Mouse (Mus musculus): ENCODE results near the gene Stk39.

The Stk39 gene

DNA sequence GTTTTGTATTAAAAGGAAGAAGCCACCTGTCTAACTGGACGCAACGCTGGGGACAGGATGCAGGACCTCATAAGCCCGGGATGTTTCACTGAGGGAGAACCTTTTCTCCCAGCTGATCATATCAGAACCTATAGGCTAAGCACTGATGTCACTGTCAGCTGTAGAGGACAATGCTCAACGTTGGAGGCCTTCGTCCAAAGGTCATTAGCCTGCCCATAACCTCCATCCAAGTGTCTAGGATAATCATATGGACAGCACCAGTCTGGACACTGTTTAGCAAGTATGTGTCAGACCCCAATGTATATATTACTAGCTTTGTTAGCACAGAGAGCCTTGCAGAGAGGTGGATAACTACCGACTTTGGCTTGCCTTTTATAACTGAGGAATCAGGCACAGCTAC lies 51.8 kb downstream of the Stk39 start:
- no peak for DNase-seq (ENCODE audit: low read depth, low spot score)

DNA sequence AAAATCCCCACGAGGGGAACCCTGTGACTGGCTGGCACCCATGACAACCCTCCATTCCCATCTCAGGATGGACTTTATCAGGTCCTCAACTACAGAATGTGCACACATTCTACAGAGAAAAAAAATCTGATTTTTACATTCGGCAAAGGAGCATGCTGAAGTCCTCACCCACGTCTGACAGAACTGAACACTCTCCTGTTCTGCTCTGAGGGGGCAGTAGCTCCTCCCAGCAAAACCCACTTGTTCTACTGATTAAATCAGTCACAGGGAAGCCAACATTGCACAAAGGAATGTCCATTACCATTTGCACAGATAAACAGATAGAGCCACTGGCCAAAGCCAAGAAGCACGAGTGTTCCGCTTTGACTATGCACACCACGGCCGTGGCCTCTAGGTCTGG lies 52.3 kb downstream of the Stk39 start:
- no peak for DNase-seq (ENCODE audit: low read depth, low spot score)

DNA sequence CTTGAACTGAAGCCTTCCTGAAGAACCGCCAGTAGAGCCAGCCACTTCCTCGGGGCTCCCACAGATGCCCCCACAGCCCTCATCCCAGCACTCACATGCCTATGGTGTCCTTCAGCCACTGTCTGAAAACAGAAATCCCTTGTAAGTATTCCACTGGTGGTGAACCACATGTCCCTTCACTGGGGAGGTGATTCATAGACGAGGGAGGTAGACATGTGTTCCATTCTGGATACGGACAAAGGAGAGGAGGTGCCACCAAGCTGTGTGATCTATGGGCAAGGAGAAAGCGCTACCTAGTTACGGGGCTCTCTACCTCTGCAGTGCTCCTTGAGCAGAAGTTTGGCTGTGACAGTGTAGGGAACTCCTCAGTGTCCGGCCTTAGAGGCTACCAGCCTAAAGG lies 52.9 kb downstream of the Stk39 start:
- DNase-seq (ENCODE audit: low read depth, low spot score): no peak

DNA sequence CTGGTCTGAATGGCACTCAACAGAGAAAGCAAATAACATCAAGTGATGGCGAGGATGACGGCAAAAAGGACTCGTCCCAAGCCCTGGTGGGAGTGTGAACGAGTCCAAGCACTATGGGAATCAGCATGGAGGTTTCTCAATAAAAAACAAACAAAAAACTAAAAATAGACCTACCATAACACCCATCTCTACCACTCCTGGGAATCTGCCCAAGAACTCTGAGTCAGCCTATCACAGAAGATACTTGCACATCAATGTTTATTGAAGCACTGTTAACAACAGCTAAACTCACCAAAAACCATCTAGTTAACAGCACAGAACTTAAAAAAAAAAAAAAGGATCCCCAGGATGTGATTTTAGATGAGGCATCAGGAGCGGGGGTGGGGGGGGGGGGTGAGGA lies 55.0 kb downstream of the Stk39 start:
- no peak for DNase-seq (ENCODE audit: low read depth, low spot score)

DNA sequence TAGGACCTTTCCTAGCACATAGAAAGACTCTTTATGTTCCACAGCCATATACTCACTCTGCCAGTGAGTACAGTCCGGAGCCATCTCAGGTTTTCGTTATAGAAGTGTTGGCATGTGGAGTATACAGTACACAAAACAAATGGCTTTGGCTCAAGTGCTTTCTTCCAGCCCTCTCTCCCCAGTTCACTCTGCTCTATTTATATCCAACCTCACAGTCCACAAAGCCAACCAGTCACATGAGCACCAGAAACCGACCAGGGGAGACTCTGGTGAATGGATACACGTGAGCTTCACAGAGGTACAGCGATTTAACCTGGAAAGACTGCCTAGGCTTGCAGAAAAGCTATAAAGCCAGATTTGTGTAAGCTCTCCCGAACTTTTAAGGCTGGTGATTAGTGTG lies 56.4 kb downstream of the Stk39 start:
- no peak for DNase-seq (ENCODE audit: low read depth, low spot score)

DNA sequence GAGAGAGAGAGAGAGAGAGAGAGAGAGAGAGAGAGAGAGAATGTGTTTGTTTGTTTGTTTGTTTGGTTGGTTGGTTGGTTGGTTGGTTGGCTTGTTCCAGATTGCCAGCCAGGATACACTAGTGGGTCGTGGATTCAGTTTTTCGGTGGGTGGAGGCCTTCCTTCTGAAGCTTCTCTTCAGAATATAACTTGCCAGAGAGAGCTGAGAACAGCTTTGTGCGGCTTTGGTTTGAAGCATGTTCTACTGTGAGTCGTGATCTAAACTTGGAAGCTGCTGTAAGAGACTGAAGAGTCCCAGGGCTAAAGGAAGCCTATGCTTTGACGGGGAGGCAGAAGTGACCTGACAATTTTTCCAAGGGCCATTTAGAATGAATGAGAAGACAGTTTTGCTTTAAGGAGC lies 59.9 kb downstream of the Stk39 start:
- no peak for DNase-seq (ENCODE audit: low read depth, low spot score)

DNA sequence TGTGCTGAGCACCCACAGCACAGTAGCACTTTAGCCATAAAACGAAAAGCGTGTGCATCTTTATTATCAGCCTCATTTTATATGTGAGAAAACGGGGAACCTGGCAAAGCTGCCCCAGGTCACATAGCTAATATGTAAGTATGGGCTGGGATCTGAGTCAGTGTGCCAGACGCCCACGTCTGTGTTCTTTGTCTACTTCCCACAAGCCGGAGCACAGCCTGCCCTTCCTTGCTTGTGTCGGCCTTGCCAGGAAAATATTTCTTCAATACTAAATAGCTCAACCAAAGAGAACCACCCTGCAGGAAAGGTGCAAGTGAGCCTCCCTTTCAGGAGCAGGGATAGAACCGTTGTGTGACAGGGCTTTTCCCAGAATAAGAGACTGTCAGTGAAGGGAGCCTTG lies 60.9 kb downstream of the Stk39 start:
- no peak for DNase-seq (ENCODE audit: low read depth, low spot score)

DNA sequence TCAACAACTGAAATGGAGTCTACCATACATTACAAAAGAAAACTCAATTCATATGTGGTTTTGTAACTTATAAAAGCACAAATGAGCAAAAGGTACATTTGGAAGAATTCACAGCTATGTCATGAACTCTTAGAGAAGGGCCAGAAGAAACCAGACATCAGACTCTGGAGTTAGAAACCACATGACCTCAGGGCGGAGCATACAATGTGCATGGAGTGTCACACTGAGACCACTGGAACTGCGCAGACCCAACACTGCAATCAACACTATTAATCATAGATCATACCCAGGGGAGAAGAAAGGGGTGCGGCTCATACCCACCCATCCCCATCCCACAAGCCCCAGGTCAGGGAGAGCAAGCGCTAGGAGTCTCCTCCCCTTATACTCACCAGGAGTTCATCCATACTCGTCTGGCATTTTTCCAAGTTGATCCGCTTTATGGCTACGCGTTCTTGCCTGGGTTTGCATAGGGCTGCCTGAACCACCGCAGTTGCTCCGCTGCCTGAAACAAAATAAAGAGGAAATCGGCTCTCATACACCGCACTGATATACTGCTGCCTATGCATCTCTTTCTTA lies 62.3 kb downstream of the Stk39 start:
- no peak for DNase-seq (ENCODE audit: low read depth, low spot score)

DNA sequence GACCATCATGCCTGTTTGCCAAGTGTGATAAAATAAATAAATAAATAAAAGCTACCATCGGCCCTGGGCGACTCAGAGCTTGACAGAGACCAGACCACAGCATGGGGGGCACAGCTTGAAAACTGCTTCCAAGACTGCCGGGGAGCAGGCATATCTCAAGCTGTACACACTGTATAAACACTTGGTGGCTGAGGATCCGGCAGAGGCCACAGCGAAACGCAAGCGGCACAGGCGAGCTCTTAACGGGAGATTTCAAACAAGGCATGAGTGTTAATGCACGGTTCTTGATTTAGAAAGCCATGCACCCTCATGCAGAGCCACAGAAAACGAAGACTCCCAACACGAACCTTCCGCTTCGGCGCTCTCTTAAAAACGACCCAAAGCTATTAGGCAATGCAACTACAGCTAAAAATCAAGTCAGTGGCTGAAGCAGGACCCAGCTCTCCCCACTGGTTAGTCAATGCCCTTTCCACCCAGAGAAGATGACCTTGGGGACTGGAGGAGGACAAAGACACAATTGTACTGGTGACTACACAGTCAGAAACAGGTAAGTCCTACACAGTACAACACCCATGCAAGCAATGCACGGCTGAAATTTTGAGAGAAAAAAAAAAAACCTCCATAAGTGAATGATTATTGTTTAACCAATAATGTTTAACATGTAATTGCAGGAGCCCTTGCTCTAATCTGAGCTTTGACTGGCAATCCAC lies 63.6 kb downstream of the Stk39 start:
- DNase-seq (ENCODE audit: low read depth, low spot score): no peak

DNA sequence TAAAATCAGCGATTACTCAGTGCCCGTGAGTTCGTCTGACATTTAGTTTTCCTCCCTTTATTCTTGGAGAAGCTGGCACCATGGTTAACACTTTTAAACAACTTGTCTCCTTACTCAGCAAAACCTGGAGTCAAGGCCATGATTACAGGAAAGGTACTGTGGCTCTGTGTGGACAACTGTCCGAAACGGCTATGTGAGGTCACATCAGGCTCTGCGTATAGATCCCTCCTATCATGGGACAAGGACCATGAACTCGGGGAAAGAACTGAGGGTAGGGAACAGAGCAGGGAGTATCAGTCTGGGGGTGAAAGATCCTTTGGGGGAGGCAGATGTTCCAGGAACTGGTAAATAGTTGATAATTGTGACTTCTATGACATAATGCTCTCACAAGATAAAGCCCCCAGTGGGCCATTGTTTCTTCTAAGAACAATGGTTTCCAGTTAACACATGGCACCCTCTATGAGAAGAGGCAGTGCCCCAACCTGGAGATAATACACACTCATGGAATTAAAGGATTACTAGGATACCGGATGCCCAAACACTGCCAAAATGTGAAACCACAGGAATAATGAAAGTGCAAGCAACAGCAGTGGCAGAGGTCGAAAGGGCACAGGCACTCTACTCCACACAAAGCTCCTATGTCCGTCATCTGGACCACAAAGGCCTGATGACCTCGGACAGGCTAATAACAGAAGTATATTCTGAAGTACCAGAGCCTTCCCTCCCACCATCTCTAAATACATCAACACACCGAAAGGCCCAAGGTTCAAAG lies 64.7 kb downstream of the Stk39 start:
- no peak for DNase-seq (ENCODE audit: low read depth, low spot score)

DNA sequence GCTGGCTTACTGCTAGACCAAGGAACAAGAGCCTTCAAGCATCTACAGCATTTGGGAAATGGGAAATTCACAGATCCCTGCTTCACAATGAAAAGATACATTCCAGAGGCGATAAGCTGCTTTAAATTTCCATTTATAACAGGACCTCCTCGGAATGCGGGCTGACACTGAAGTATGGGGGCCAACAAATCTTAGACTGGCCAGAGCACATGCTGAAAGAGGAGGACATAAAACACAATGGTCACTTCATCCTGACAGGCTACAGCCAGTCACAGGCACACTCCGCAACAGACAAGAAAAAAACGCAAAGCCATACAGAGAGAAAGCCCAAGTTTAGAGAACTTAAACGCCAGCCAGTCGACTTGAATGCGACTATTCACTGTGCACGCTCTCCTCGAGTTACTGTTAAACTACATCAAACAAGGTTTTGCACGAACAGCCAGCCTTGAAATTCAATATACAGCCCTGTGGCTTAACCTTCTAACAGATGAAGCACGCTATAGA lies 65.4 kb downstream of the Stk39 start:
- DNase-seq (ENCODE audit: low read depth, low spot score): no peak

DNA sequence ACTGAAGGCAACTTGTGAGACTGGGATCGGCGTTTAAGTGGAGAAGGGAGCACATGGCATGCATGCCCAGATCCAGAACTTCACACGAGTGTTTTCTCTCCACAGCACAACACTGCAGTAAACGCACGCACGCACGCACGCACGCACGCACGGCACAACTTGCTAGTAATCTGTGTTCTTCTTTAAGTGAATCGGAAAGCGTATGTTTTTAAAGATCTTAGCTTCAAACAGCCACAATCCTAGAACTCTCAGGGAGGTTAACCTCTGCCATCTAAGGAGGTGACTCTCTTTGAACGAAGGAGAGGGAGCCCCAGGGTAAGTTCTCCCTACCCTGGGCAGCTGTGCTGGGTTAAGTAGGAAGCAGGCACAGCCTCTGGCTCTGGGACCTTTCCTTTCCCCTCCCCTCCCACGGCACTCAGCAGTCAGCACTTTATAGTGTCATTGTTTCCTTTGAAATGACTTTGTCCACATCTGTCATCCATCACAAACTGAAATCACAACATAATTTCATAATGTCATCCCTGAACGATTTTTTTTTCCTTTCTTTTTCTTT lies 66.8 kb downstream of the Stk39 start:
- no peak for DNase-seq (ENCODE audit: low read depth, low spot score)

DNA sequence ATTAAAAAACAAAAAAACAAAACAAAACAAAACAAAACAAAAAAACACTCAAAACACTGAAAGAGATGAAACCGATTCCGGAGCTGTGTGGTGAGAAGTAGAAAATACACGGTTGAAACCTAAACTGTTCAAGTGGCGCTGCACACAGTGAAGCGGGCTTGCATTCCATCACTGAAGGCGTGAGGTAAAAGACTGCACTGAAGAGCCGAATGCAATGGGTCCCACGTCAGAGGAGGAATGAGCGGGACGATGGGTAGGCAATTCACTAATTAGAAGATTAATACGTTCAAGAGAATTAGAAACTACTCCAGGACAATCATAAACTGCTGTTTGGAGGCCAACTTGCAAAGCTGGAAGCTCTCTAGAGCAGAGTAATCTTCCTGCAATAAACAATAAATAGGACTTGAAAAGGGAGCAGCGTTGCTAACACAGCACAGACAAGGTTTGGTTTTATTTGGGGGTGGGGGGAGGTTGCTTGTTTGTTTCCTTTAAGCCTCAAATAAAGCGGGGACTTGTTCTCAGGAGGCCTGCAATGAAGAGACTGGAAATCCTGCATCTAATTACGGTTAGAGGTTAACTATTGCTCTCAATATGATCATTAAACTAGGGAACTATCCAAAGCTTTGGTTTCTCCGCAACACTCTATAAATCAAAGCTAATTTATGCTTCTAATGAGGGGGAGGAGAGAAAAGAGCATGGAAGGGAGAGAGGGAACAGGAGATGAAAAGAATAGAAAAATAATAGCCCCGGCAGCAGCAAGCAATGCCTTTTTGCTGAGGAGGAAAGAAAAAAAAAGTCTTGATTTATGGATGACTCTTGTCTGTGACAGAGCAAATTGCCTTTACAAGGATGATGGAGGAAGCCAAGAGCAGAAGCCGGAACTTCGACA lies 67.5 kb downstream of the Stk39 start:
- no peak for DNase-seq (ENCODE audit: low read depth, low spot score)

DNA sequence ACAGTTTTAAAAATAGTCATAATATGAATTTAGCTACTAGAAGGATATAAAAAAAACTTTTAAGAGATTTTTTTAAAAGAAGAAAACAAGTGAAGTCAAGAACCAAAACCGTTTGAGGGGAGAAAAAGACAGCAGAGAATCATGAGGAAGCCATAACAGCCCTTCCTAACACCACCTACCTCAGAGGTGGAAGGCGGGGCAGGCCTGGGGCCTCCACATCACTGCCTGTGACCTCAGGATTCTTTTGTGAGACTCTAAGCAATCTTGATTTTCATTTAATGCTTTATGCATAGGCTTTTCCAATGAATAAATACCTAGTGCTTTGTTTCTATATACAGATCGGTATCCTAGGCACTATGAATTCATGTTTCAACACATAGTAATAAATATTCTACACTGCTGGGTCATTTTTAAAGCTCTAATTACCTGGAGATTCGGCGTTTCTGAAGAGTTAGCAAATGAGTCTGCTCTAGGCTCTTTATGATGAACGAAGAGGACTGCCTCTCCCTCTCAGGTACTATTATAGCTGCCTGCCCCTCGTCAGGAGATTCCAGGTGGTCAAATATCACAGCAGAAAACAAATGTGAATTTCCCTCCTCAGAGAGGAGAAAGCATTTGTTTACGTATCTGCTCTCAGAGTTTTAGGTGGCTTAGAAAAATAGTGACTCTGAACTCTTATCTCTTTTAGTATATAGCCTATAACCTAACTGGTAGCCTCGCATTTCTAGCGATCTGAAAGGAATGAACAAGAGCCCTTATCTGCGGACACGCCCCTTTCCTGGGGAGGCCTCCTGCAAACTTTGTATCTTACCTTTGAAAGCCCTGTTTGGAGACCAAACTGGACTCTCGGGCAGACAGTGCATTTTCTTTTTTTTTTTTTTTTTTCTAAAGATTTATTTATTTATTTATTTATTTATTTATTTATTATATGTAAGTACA lies 78.2 kb downstream of the Stk39 start:
- DNase-seq (ENCODE audit: low read depth, low spot score): no peak

DNA sequence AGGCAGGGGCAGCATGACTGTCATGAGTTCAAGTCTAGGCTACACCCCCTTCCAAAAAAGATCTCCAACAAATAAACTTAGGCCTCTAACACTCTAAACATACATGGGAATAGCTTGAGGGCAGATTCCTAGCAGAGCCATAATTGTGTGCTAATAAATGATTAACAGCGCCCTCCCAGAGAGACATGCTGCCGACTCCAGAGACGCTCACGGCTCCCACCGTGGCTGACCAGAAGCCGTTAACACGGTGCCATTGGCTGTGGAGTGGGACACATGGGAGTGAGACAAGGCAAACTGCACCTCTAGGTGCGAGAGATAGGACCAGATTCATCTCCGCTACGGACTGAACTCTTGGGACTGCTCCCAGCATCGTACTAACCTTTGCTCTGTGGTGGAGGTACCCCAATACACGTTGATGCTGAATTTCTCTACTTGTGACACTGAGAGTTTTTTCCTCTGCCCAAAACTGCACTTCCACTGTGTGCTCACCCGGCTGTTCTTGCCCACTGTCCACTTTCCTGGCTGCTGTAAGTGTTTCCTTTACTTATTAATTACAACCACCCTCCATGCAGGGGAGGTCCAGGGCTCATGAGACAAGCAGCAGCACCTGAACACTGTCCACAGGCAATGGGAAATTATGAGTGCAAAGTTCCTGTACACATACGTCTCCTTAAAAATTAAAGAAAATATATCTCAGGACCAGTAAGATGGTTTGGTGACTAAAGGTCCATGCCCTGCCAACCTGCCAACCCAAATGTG lies 84.1 kb downstream of the Stk39 start:
- DNase-seq (ENCODE audit: low read depth, low spot score): no peak

DNA sequence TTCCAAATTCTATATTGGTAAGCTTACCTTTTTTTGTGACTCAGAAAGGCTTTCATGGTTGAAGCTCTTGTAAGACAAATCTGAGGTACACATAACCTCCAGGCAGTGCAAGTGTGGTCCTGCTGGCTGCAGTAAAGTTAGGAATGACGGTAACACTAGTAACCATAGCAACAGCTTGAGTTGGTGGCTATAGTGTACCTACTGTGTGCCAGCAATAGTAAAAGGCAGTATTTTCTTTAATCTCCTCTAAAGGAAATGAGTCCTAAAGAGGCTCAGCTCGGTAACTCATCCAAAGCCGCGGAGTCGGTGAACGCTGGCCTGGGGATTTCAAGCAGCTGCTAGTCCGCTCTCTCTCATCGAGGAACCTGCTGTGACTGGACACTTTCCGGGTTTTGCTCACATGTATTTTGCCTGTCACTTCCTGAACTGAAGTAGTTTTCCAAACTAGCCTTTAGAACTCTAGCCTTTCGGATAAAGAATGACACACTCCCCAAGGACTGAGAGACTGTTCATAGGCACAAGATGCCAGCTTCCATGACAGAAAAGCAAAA lies 85.7 kb downstream of the Stk39 start:
- DNase-seq (ENCODE audit: low read depth, low spot score): no peak

DNA sequence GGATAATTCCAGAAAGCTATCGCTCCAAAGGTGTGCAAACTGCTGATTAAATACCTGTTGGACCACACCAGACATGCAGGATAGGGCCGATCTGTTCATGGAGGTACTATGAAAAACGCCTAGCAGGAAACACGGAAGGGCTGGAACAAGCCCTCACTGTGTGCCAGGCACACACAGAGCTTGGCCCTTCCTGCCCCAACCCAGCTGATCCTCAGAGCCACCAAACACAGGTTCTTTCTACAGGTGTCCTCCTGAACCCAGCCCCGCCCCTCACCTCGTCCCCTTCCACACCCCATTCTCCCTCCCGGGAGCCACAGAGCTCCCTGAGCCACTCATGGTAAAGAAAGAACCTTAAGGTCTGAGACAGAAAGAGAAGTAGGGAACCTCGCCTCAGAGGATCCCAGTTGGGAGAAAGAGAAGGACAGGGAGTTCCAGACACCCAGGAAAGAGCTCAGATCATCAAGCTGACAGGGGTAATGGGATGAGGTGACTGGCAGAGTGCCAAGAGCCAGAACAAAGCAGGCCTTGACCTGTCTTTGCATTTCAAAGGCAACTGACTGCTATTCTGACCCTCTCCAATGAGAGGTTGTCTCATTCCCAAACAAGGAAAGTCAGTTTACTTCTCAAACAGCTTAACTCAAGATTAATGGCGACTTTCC lies 86.3 kb downstream of the Stk39 start:
- DNase-seq (ENCODE audit: low read depth, low spot score): no peak

DNA sequence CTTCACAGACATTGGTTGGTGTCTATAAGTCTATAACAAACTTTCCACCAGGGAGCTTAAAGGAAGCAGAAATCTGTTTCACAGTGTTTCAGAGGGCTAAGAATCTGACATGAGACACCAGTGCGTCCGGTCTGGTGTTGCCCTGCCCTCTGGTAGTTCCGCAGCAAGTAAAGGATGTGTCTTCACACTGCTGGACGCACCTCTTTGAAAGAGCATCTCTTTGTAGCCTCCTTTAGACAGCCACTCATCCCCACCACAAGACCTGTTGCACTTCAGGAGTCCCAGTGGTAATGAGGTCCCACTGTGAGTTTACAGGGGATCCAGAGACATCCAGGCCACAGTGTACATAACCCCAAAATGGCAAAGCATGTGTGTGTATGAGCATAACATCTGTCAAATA lies 88.1 kb downstream of the Stk39 start:
- no peak for DNase-seq (ENCODE audit: low read depth, low spot score)
